Mouse (Mus musculus) ES-E14 (cell line): ENCODE measurements around the gene Grin1.
A peak's percentile ranks its signal among the peaks of the same experiment; 100 is the strongest.

ENCODE experiments used
- CHD2 ChIP-seq: IDR thresholded peaks from 2 replicates; pipeline ENCODE4 v1.6.1; 2014; ENCODE audit warnings: mild to moderate bottlenecking, low read depth, low read length, inconsistent platforms
- HCFC1 ChIP-seq: IDR thresholded peaks from 2 replicates; pipeline ENCODE4 v1.6.1; 2012; ENCODE audit warnings: low read length, inconsistent platforms, borderline replicate concordance; ENCODE audit not compliant: insufficient read depth
- MAFK ChIP-seq: IDR thresholded peaks from 2 replicates; pipeline ENCODE4 v1.6.1; 2014; ENCODE audit warnings: mild to moderate bottlenecking, low read depth, low read length, inconsistent platforms; ENCODE audit not compliant: insufficient read depth
- ZC3H11A ChIP-seq: IDR thresholded peaks from 2 replicates; pipeline ENCODE4 v1.6.1; 2012; ENCODE audit warnings: low read depth, mild to moderate bottlenecking, inconsistent platforms, low read length, borderline replicate concordance
- ZNF384 ChIP-seq: IDR thresholded peaks from 2 replicates; pipeline ENCODE4 v1.6.1; 2012; ENCODE audit warnings: low read depth, low read length, inconsistent platforms

DNA sequence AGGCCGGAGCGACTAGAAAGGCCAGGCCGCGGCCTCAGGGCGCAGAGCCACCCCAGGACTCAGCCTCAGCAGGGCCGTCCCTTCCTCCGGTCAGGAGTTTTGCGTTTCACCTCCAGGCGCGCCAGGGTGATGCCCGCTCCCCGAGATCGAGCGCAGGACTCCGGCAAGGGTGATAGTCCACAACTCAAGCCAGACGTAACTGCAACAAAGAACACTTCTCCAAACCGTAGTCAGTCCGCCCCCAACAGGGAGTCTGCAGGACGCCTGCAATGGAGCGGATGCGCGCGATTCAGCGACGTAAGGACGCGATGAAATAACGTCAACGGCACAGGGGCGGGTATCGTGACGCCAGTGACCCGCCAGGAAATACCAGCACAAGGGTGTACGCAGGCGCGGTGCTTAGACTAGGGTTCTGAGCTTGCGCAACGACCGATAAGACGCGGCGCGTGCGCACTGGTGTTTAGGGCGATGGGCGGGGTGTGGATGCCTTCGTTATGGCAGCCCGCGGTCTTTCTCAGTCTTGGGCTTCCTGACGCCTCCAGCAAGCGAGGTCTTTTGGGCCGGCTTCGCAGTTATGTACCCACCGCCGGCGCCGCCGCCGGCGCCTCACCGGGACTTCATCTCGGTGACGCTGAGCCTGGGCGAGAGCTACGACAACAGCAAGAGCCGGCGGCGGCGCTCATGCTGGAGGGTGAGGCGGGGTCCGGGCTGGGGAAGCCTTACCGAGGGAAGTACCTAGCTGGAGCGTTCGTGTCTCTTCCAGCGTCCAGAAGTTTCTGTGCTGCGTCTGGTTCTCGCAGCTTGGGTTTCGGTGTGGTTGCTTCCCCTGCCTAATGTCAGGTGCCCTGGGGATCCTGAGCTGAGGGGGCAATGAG lies 13.5 kb upstream of the Grin1 start, which contains the start of gene Man1b1:
- TF ChIP-seq ZC3H11A: no peak
- peak; percentile 82; the same call in 1 of the 2 replicates for TF ChIP-seq HCFC1
- TF ChIP-seq MAFK: no peak
- no peak for TF ChIP-seq ZNF384
- TF ChIP-seq CHD2: no peak
